Mouse (Mus musculus) mature B cell (primary cell): ENCODE results near the gene Unc13a.
"Not testable (repeated sequence)": the region's sequence is repeated elsewhere in the genome, so short reads cannot be mapped to it uniquely, and the experiment has no call there.

Experiments
- in situ Hi-C: fragments of 300-500 bp; cut with MboI; formaldehyde crosslinking; loops from 2 replicates; pipeline ENCODE4 v1.14.3; 2019

The Unc13a gene

DNA sequence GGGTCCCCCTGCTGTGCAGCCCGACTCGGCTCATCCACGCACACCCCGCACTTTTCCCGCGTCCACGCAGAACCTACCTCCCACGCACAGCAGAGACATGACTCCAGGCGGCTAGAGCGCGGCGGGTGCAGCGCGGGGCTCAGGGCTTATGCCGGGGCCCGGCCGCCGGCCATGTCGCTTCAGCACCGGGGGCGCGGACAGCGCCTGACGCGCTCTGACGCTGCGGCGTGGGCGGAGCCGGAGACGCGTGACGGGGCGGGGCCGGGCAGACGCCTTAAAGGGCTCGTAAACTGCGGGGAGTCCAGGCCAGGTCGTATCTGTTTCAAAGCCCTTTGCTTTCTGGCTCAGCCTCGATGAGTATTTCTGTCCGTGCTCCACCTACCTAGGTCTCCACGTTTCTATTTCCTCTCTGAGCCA is at the start of gene Unc13a:
Gene Unc13a, minus strand, starts transcription at position 209 of the 417 bp plus-strand sequence.
- in situ Hi-C loops = no loop called here

GRCm38 (mm10) chr8:71719928-71720457 is 48.4 kb upstream of the Unc13a start:
- in situ Hi-C loops = loop anchor here (25.0 kb wide), 1 partner anchor 583 kb away; no protein-coding TSS in a partner anchor

DNA sequence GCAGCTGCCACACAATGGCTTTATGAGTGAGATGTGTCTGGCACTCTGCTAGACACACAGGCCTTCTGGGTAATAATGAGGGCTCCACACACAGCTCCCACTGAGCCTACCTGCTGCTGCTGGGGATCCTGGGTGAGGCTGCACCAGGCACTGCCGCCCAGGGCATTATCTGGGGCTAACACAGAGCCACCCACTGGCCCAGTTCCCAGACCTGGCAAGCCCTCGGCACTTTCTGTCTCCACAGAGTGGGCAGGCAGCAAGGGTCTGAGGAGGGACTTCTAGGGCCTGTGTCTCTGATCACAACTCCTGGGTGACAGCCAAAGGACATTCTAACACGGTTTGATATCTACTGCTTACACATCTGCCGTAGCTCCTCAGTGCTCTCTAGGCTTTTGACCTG is 47.7 kb upstream of the Unc13a start:
- in situ Hi-C loops = loop anchor here (25.0 kb wide), 1 partner anchor 582 kb away; no protein-coding TSS in a partner anchor

- in situ Hi-C loops = loop anchor here (25.0 kb wide), 1 partner anchor 581 kb away; no protein-coding TSS in a partner anchor
Measured at GRCm38 (mm10) chr8:71718252-71718651, 46.7 kb upstream of the Unc13a start.

DNA sequence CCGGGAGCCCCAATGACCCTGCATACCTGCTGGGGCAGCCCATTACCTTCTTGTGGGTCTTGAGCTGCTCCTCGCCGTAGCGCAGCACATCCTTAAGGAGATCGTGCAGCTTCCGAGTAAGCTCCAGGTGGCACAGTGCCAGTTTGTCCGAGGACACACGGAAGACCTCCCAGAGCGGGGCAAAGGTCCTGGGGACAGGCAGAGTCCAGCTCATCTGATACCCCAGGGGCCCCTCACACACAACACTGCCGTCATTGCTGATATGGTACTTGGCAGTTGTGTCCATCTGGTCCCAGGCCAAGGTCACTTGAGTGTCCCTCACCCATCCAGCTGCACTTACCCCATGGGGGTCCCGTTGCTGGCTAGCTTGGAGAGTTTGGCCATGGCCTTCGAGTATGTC is 45.5 kb upstream of the Unc13a start:
- in situ Hi-C loops = loop anchor here (25.0 kb wide), 1 partner anchor 580 kb away; no protein-coding TSS in a partner anchor

GRCm38 (mm10) chr8:71716561-71717053 is 45.0 kb upstream of the Unc13a start:
- in situ Hi-C loops = loop anchor here (25.0 kb wide), 1 partner anchor 579 kb away; no protein-coding TSS in a partner anchor

- in situ Hi-C loops = loop anchor here (25.0 kb wide), 1 partner anchor 578 kb away; no protein-coding TSS in a partner anchor
Measured at GRCm38 (mm10) chr8:71715531-71715930, 44.0 kb upstream of the Unc13a start.

DNA sequence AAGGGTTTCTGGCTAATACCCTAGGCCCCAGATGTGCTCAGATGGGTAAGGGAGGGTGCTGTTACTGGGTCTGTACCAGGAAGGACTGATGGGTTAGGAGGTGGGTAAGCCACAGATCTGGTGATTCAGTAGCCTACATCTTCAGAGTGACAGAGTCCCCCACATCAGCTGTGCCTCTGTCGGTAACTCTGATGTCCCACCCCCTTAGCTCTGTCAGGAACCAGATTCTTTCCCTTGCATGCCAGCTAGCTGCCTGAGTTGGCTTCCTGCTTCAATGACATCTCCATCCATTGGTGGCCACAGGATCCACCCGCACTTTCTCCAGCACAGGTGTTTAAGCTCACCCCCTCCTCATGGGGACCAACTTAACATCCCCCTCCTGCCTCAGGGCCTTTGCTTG is 40.0 kb upstream of the Unc13a start:
- in situ Hi-C loops = loop anchor here (25.0 kb wide), 1 partner anchor 574 kb away; no protein-coding TSS in a partner anchor

GRCm38 (mm10) chr8:71709800-71710446 is 38.4 kb upstream of the Unc13a start:
- in situ Hi-C loops = loop anchor here (25.0 kb wide), 1 partner anchor 573 kb away; no protein-coding TSS in a partner anchor

DNA sequence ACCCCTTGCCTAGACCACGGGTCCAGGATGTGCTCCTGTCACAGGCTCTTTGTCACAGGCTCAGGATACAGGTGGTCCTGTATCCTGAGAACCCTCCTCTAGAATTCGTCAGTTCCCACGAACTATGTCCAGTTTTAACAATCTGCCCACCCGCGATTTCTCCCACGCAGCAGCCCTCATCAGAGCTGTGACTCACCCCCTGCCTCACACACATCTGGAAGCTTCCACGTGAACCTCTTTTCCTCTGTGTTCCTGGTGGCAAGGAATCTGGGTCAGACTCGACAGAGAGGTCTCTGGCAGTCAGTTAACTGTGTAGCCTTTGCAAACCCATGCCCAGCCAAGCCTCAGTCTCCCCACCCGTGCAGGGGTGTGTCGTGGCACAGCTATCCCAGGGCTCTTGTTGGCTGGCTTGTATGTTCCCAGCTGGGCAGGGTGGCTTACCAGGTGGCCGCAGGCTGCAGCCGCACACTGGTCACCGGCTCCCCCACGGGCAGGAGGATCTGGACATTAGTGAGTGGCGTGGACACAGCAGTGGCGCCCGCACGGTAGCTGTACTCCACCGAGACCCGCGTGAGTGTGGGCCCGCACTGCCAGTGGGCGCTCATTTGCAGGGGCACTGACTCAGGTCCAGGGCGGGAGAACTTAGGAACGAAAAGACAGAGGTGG is 37.7 kb upstream of the Unc13a start:
- in situ Hi-C loops = loop anchor here (25.0 kb wide), 1 partner anchor 572 kb away; no protein-coding TSS in a partner anchor

- in situ Hi-C loops = loop anchor here (25.0 kb wide), 1 partner anchor 571 kb away; no protein-coding TSS in a partner anchor
Measured at GRCm38 (mm10) chr8:71707874-71708273, 36.3 kb upstream of the Unc13a start.

DNA sequence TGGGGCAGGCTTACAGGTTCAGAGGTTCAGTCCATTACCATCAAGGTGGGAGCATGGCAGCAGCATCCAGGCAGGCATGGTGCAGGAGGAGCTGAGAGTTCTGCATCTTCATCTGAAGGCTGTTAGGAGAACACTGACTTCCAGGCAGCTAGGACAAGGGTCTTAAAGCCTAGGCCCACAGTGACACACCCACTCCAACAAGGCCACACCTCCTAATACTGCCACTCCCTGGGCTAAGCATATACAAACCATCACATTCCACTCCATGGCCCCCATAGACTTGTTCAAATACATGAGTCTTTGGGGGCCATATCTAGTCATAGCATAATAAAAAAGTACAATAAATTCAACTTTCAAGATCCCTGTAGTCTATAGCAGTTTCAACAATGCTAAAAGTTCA is 31.8 kb upstream of the Unc13a start:
- in situ Hi-C loops = loop anchor here (25.0 kb wide), 1 partner anchor 566 kb away; no protein-coding TSS in a partner anchor

- in situ Hi-C loops = loop anchor here (25.0 kb wide), 1 partner anchor 566 kb away; no protein-coding TSS in a partner anchor
Measured at GRCm38 (mm10) chr8:71702923-71703322, 31.4 kb upstream of the Unc13a start.

DNA sequence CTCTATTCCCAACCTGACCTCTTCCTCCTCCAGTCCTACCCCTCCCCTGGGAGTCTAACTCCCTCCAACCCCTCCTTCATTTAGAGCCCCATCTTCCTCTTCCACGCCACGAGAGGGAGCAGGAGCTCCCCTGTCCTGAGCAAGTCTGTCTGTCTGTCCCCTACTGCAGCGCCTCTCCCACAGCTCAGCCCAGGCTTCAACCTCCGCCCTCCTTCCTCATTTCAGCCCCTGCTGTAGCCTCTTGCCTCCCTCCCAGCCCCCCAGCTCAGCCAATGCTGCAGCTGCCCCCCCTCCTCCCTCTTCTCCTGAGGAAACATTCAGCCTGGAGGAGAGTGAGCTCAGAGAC is 30.5 kb upstream of the Unc13a start:
- in situ Hi-C loops = loop anchor here (25.0 kb wide), 1 partner anchor 565 kb away; no protein-coding TSS in a partner anchor

GRCm38 (mm10) chr8:71701414-71702086 is 30.0 kb upstream of the Unc13a start, which contains the start of gene B3gnt3:
B3gnt3 (minus strand) TSS chr8:71701789.
- in situ Hi-C loops = loop anchor here (25.0 kb wide), 1 partner anchor 564 kb away; no protein-coding TSS in a partner anchor

- in situ Hi-C loops = loop anchor here (25.0 kb wide), 1 partner anchor 563 kb away; no protein-coding TSS in a partner anchor
Measured at GRCm38 (mm10) chr8:71700493-71701269, 29.1 kb upstream of the Unc13a start.

DNA sequence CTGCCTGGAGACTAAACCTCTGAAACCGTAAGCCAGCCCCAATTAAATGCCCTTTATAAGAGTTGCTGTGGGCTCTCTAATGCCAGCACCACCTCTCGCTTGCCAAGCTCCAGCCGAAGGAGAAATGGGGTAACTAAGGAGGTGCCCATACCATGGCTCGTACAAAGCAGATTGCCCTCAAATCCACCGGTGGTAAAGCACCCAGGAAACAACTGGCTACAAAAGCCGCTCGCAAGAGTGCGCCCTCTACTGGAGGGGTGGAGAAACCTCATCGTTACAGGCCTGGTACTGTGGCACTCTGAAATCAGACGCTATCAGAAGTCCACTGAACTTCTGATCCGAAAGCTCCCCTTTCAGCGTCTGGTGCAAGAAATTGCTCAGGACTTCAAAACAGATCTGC is 23.9 kb upstream of the Unc13a start:
- in situ Hi-C loops = not testable (repeated sequence)

GRCm38 (mm10) chr8:71693166-71694041 is 21.8 kb upstream of the Unc13a start:
- in situ Hi-C loops = no loop called here

DNA sequence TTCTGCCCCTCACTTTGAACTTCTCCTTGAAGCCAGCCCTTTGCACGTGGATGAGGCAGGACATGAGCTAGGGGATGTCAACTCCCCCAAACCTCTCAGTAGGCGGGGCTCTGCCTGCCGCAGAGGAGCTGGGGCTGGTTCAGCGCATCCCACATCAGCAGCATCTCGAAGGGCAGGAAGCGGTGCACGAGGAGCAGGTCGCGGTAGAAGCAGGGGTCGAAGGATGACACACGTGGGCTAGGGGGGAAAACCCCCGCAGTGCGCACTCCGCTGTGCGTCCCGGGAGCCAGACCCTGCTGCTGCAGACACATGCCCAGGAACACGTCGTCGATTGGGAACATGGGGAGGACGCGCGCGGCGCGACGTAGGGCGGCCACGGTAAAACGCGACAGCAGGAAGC is 21.0 kb upstream of the Unc13a start:
- in situ Hi-C loops = no loop called here

DNA sequence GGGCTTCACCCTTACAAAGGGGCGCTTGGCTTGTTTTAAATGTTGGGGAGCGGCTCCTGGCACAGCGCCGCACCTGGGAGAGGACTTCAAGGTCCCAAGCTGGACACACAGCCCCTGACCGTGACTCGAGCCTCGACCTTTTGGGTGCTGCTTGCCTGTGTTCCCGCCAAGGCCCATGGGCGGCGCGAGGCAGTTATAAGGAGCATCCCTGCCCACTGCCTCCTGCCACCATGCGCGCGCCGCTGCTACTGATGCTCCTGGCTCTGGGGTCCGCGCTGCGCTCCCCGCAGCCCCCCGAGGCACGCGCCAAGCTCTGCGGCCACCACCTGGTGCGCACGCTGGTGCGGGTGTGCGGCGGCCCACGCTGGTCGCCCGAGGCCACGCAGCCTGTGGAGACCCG is 17.5 kb upstream of the Unc13a start, which contains the start of gene Insl3:
Gene Insl3, plus strand, starts transcription at position 187 of the 400 bp plus-strand sequence.
- in situ Hi-C loops = no loop called here
